Mouse (Mus musculus) spleen, adult 2 months (tissue): ENCODE results near the gene Hecw1.

ENCODE experiments used
- CTCF ChIP-seq: fragments of 200-500 bp; IDR thresholded peaks from 2 replicates; pipeline ENCODE4 v1.5.1; 2011; ENCODE audit warnings: mild to moderate bottlenecking, inconsistent platforms; ENCODE audit not compliant: insufficient read depth, insufficient read length, insufficient replicate concordance; ENCODE audit errors: extremely low read depth
- POLR2A ChIP-seq: fragments of 200-500 bp; IDR thresholded peaks from 2 replicates; pipeline ENCODE4 v1.6.1; 2011; ENCODE audit warnings: low read depth, low read length, inconsistent platforms

- TF ChIP-seq POLR2A (no peak), CTCF (no peak)
These were observed 109.6 kb downstream of the Hecw1 start for GRCm38 (mm10) chr13:14413405-14413804.
